ENCODE assay signal across 8 mouse cellular contexts in genomic region chr14:20724043-20724442, GRCm38 (mm10). TPM values are rescaled to one million over a fixed set of nuclear protein-coding genes. Genes with fewer than 3 reads are reported as not detected.
A peak's percentile ranks its signal among the peaks of the same experiment; 100 is the strongest.
DNase-seq lines count a peak whose midpoint lies in the region; ATAC-seq and TF ChIP-seq lines count a peak whose summit lies in the region.

No protein-coding gene starts in this region.

- no peaks in the 10 kb centered on the region; the same call in 1 of the 2 replicates for H3K79me2 ChIP-seq in heart, adult 2 months (replicated peaks; ENCODE audit: control insufficient read depth, insufficient read depth, low read length)
- H3K79me2 ChIP-seq in MEL (ENCODE audit: control insufficient read depth, insufficient read depth, low read length, poor library complexity) = peaks cover 17% of the 10 kb centered on the region

- no peak for ATAC-seq in heart, embryonic 11.5 days (replicated peaks; ENCODE audit: insufficient number of reproducible peaks, low FRiP score, low TSS enrichment)
- peak; percentile 61; the same call in 1 of the 2 replicates for ATAC-seq in common myeloid progenitor, adult 5-6 weeks (replicated peaks; ENCODE audit: low read depth, poor library complexity, severe bottlenecking)

- H3K4me3 ChIP-seq in heart, adult 2 months = no peak overlapping the region
- H3K4me3 ChIP-seq in heart, embryonic 11.5 days (ENCODE audit: low read depth, low read length) = no peak overlapping the region
- no peak overlapping the region for H3K4me3 ChIP-seq in MEL (ENCODE audit: control insufficient read depth in 1 of 2, insufficient read depth in 1 of 2, low read depth in 2 of 2, low read length in 2 of 2)

- intact Hi-C loops in heart, adult 2 months (cut with DNase I) = no loop called here

- no peaks in the 10 kb centered on the region for H3K4me1 ChIP-seq in heart, adult 2 months (ENCODE audit: control insufficient read depth, insufficient read depth, low read length)
- peaks cover 14% of the 10 kb centered on the region for H3K4me1 ChIP-seq in heart, embryonic 11.5 days (ENCODE audit: control insufficient read depth, insufficient read depth, low read length)
- peaks cover 9 to 13% of the 10 kb centered on the region in 2 experiments for H3K4me1 ChIP-seq in MEL (ENCODE audit: control insufficient read depth in 1 of 2, insufficient read depth in 2 of 2, low read length in 2 of 2)

- DNase-seq in heart, adult 2 months = peak; percentile 61 to 74
- peak; percentile 51 for DNase-seq in MEL (ENCODE audit: low read depth, low spot score)
- peak; percentile 46 for DNase-seq in gastrocnemius, postnatal 25 days
- peak; percentile 82 to 85 for DNase-seq in kidney, postnatal 4 days
- DNase-seq in lung, postnatal 36 days = peak; percentile 69
- DNase-seq in spleen, postnatal 4 days (ENCODE audit: low spot score in 2 of 2) = peak; percentile 61 to 86

- TF ChIP-seq POLR2A in heart, adult 2 months (IDR thresholded peaks at IDR 0.05; ENCODE audit: insufficient read depth, low read depth, low read length) = no peak
- no peak for TF ChIP-seq POLR2A in MEL (IDR thresholded peaks at IDR 0.05; ENCODE audit: control insufficient read depth in 1 of 2, insufficient read depth in 1 of 2, low read depth in 1 of 2, low read length in 2 of 2, poor library complexity in 1 of 2)

- H3K36me3 ChIP-seq in heart, adult 2 months (ENCODE audit: control insufficient read depth, insufficient read depth, low read length) = no peaks in the 10 kb centered on the region
- H3K36me3 ChIP-seq in heart, embryonic 11.5 days (ENCODE audit: control insufficient read depth, insufficient read depth, low read length) = peaks cover 64% of the 10 kb centered on the region
- H3K36me3 ChIP-seq in MEL (ENCODE audit: control insufficient read depth in 1 of 2, insufficient read depth in 2 of 2, low read length in 2 of 2) = peaks cover 22 to 59% of the 10 kb centered on the region in 2 experiments

- no peak for TF ChIP-seq EP300 in heart, adult 2 months (IDR thresholded peaks at IDR 0.05; ENCODE audit: insufficient read depth, low read depth, low read length)
- TF ChIP-seq EP300 in MEL (IDR thresholded peaks at IDR 0.05; ENCODE audit: low read depth in 1 of 2, low read length in 2 of 2) = no peak

- no peaks in the 10 kb centered on the region for H3K9me3 ChIP-seq in heart, embryonic 11.5 days (replicated peaks; ENCODE audit: control insufficient read depth, low read length)
- H3K9me3 ChIP-seq in MEL (replicated peaks; ENCODE audit: insufficient read depth, low read length) = no peaks in the 10 kb centered on the region

- no peak overlapping the region for H3K27ac ChIP-seq in heart, adult 2 months
- no peak overlapping the region for H3K27ac ChIP-seq in heart, embryonic 11.5 days (ENCODE audit: low read depth, low read length)
- H3K27ac ChIP-seq in MEL (ENCODE audit: control insufficient read depth, low read depth, low read length) = no peak overlapping the region

- TF ChIP-seq CTCF in heart, adult 2 months (IDR thresholded peaks at IDR 0.05) = peak; percentile 97
- peak; percentile 70 to 81 (median 79) for TF ChIP-seq CTCF in MEL (IDR thresholded peaks at IDR 0.05 in 2 of 3, conservative IDR thresholded peaks at IDR 0.05 in 1 of 3; ENCODE audit: control insufficient read depth in 1 of 3, insufficient read depth in 1 of 3, low read depth in 2 of 3, low read length in 3 of 3, poor library complexity in 1 of 3, severe bottlenecking in 1 of 3)

- 9% methylated on average over 5 of the region's 5 CpGs for WGBS in heart, adult 2 months
- WGBS in heart, embryonic 11.5 days (ENCODE audit: insufficient replicate concordance) = 38% methylated on average over 5 of the region's 5 CpGs

- H3K27me3 ChIP-seq in heart, adult 2 months (ENCODE audit: control insufficient read depth, insufficient read depth, low read length) = no peaks in the 10 kb centered on the region
- H3K27me3 ChIP-seq in heart, embryonic 11.5 days (ENCODE audit: control insufficient read depth, insufficient read depth, low read length) = no peaks in the 10 kb centered on the region
- H3K27me3 ChIP-seq in MEL (ENCODE audit: control insufficient read depth in 1 of 2, insufficient read depth in 2 of 2, low read length in 2 of 2) = no peaks in the 10 kb centered on the region

- no peak overlapping the region for H3K4me2 ChIP-seq in heart, embryonic 11.5 days

- no peak overlapping the region for H3K9ac ChIP-seq in heart, adult 2 months (ENCODE audit: low read depth, low read length)
- no peak overlapping the region for H3K9ac ChIP-seq in heart, embryonic 11.5 days (ENCODE audit: low read depth, low read length)
- no peak overlapping the region for H3K9ac ChIP-seq in MEL (ENCODE audit: control insufficient read depth, low read depth, low read length, poor library complexity, severe bottlenecking)

- TF ChIP-seq RAD21 in MEL (IDR thresholded peaks at IDR 0.05; ENCODE audit: low read depth, low read length) = peak; percentile 21

TF ChIP-seq in MEL, 35 proteins besides CTCF, POLR2A, EP300 and RAD21:
- TF ChIP-seq ZNF384 (IDR thresholded peaks at IDR 0.05; ENCODE audit: low read depth, low read length) (no peak), ZKSCAN1 (IDR thresholded peaks at IDR 0.05; ENCODE audit: low read depth, low read length) (no peak), TAL1 (IDR thresholded peaks at IDR 0.05; ENCODE audit: low read length) (no peak), ELF1 (IDR thresholded peaks at IDR 0.05; ENCODE audit: low read depth, low read length) (no peak), ETS1 (IDR thresholded peaks at IDR 0.05; ENCODE audit: low read depth, low read length) (no peak), SMC3 (IDR thresholded peaks at IDR 0.05; ENCODE audit: low read depth, low read length) (peak; percentile 50), CHD1 (IDR thresholded peaks at IDR 0.05; ENCODE audit: low read depth, low read length) (no peak), E2F4 (IDR thresholded peaks at IDR 0.05; ENCODE audit: borderline replicate concordance, low read depth, low read length) (no peak), NRF1 (IDR thresholded peaks at IDR 0.05; ENCODE audit: insufficient read depth, low read depth, low read length, poor library complexity, severe bottlenecking) (no peak), TBP (IDR thresholded peaks at IDR 0.05; ENCODE audit: low read depth, low read length) (no peak), MAFK (IDR thresholded peaks at IDR 0.05; ENCODE audit: borderline replicate concordance, low read depth, low read length) (peak; percentile 94)

RNA-seq across cellular contexts. Expression of gene Ndst2, which starts 10.3 kb away (rescaled TPM):
- 1 to 10 TPM; 8.3 to 8.5 TPM for total RNA-seq in heart, adult 2 months (2021)
- polyA plus RNA-seq in heart, adult 2 months (2012; rRNA removed) = 15.5 and 23.7 TPM in 2 replicates
- 18.7 and 19.1 TPM in 2 replicates for polyA plus RNA-seq in heart, embryonic 11.5 days (2014; fragmentation: Nextera tagmentation; extraction: Ambion mirVana)
- 34.4 and 39.5 TPM in 2 replicates for total RNA-seq in MEL (2012; rRNA removed)
- 10 to 100 TPM; 37.1 to 54.0 TPM for polyA plus RNA-seq in MEL (2012; ENCODE audit: insufficient read depth in 1 of 2, insufficient read length in 2 of 2, low read depth in 1 of 2, low replicate concordance in 2 of 2, missing spikeins in 1 of 2)
- 11.6 and 13.4 TPM in 2 replicates for total RNA-seq in common myeloid progenitor, adult 5-6 weeks (2017)
- 1 to 10 TPM; 6.0 to 6.6 TPM for total RNA-seq in gastrocnemius, postnatal 25 days (2021)

RNA-seq across cellular contexts. Expression of gene Zswim8, which starts 16.7 kb away (rescaled TPM):
- total RNA-seq in heart, adult 2 months (2021) = 10 to 100 TPM; 38.5 to 40.0 TPM
- polyA plus RNA-seq in heart, adult 2 months (2012; rRNA removed) = 103 and 108 TPM in 2 replicates
- 23.4 and 24.1 TPM in 2 replicates for polyA plus RNA-seq in heart, embryonic 11.5 days (2014; fragmentation: Nextera tagmentation; extraction: Ambion mirVana)
- 14.2 and 16.5 TPM in 2 replicates for total RNA-seq in MEL (2012; rRNA removed)
- polyA plus RNA-seq in MEL (2012; ENCODE audit: insufficient read depth in 1 of 2, insufficient read length in 2 of 2, low read depth in 1 of 2, low replicate concordance in 2 of 2, missing spikeins in 1 of 2) = 10 to 100 TPM in 1 of 2 experiments, not detected in 1; 35.5 TPM
- 7.9 and 17.6 TPM in 2 replicates for total RNA-seq in common myeloid progenitor, adult 5-6 weeks (2017)
- 10 to 100 TPM; 33.0 to 33.6 TPM for total RNA-seq in gastrocnemius, postnatal 25 days (2021)

RNA-seq across cellular contexts. Expression of gene Chchd1, which starts 21.2 kb away (rescaled TPM):
- 100 to 1,000 TPM in 1 of 2 experiments, 10 to 100 TPM in 1; 98.8 to 126 TPM for total RNA-seq in heart, adult 2 months (2021)
- polyA plus RNA-seq in heart, adult 2 months (2012; rRNA removed) = 66.8 and 89.0 TPM in 2 replicates
- polyA plus RNA-seq in heart, embryonic 11.5 days (2014; fragmentation: Nextera tagmentation; extraction: Ambion mirVana) = 221 and 230 TPM in 2 replicates
- 154 and 164 TPM in 2 replicates for total RNA-seq in MEL (2012; rRNA removed)
- polyA plus RNA-seq in MEL (2012; ENCODE audit: insufficient read depth in 1 of 2, insufficient read length in 2 of 2, low read depth in 1 of 2, low replicate concordance in 2 of 2, missing spikeins in 1 of 2) = 100 to 1,000 TPM in 1 of 2 experiments, not detected in 1; 136 TPM
- 100 and 114 TPM in 2 replicates for total RNA-seq in common myeloid progenitor, adult 5-6 weeks (2017)
- 100 to 1,000 TPM; 110 to 119 TPM for total RNA-seq in gastrocnemius, postnatal 25 days (2021)

RNA-seq across cellular contexts. Expression of gene Fut11, which starts 29.3 kb away (rescaled TPM):
- 1 to 10 TPM; 5.3 to 5.9 TPM for total RNA-seq in heart, adult 2 months (2021)
- polyA plus RNA-seq in heart, adult 2 months (2012; rRNA removed) = 5.3 and 6.9 TPM in 2 replicates
- polyA plus RNA-seq in heart, embryonic 11.5 days (2014; fragmentation: Nextera tagmentation; extraction: Ambion mirVana) = 13.4 and 18.8 TPM in 2 replicates
- total RNA-seq in MEL (2012; rRNA removed) = 0.49 and 0.69 TPM in 2 replicates
- 1 to 10 TPM in 1 of 2 experiments, not detected in 1; 1.8 TPM for polyA plus RNA-seq in MEL (2012; ENCODE audit: insufficient read depth in 1 of 2, insufficient read length in 2 of 2, low read depth in 1 of 2, low replicate concordance in 2 of 2, missing spikeins in 1 of 2)
- total RNA-seq in common myeloid progenitor, adult 5-6 weeks (2017) = 6.2 and 9.5 TPM in 2 replicates
- 1 to 10 TPM; 2.7 to 4.0 TPM for total RNA-seq in gastrocnemius, postnatal 25 days (2021)

RNA-seq across cellular contexts. Expression of gene Sec24c, which starts 49.9 kb away (rescaled TPM):
- 100 to 1,000 TPM in 1 of 2 experiments, 10 to 100 TPM in 1; 98.2 to 106 TPM for total RNA-seq in heart, adult 2 months (2021)
- polyA plus RNA-seq in heart, adult 2 months (2012; rRNA removed) = 133 and 146 TPM in 2 replicates
- 78.1 and 84.6 TPM in 2 replicates for polyA plus RNA-seq in heart, embryonic 11.5 days (2014; fragmentation: Nextera tagmentation; extraction: Ambion mirVana)
- 68.5 and 83.9 TPM in 2 replicates for total RNA-seq in MEL (2012; rRNA removed)
- 100 to 1,000 TPM; 121 to 263 TPM for polyA plus RNA-seq in MEL (2012; ENCODE audit: insufficient read depth in 1 of 2, insufficient read length in 2 of 2, low read depth in 1 of 2, low replicate concordance in 2 of 2, missing spikeins in 1 of 2)
- total RNA-seq in common myeloid progenitor, adult 5-6 weeks (2017) = 75.4 and 87.3 TPM in 2 replicates
- total RNA-seq in gastrocnemius, postnatal 25 days (2021) = 10 to 100 TPM; 65.0 to 68.8 TPM
